Mouse (Mus musculus): ENCODE measurements at regions not wholly inside any gene's neighbourhood (a gene's known extent, or its start where the extent isn't known, plus 50 kb on each side); places are given as distances from the start of the nearest gene placed in this dataset.

DNA sequence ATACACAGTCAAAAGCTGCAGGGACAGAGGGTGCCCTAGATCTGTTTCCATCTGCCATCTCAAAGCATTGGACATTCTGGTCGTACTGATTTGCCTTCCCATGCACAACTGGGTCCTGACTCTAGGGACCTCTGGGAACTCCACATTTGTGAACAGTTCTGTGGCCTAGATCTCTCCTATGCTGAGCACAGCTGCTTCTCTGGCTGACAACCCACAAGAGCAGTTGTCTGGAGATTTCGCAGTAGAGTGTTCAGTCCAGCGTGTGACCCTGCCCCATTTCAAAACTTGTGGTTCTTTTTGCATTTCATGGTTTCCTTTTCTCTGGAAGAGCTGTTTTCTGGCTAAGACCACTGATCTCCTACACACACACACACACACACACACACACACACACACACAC lies 269.7 kb upstream of the Sulf2 start:
- H3K9me3 ChIP-seq (replicated peaks; ENCODE audit: control insufficient read depth, low read length), result no peaks in the 10 kb centered on the region
- no peak overlapping the region for H3K4me3 ChIP-seq (ENCODE audit: low read depth, low read length)
- peaks cover 6% of the 10 kb centered on the region; the same call in 1 of the 2 replicates for H3K27me3 ChIP-seq (replicated peaks; ENCODE audit: control insufficient read depth, insufficient read depth, low read length)
- ATAC-seq (no peak), DNase-seq (ENCODE audit: low spot score) (no peak)
- 95% methylated on average over 3 of the region's 3 CpGs for WGBS
- no peak overlapping the region for H3K4me2 ChIP-seq (ENCODE audit: low read length)
- H3K36me3 ChIP-seq (ENCODE audit: control insufficient read depth, insufficient read depth, low read length), result no peaks in the 10 kb centered on the region
- peaks cover 12% of the 10 kb centered on the region for H3K4me1 ChIP-seq (ENCODE audit: control insufficient read depth, insufficient read depth, low read length)
- no peak overlapping the region for H3K27ac ChIP-seq (ENCODE audit: low read depth, low read length)
- H3K9ac ChIP-seq (ENCODE audit: low read length), result no peak overlapping the region

- 7% methylated on average over 6 of the region's 6 CpGs for WGBS
- no peak overlapping the region for H3K9ac ChIP-seq (ENCODE audit: low read length)
- no peaks in the 10 kb centered on the region for H3K9me3 ChIP-seq (replicated peaks; ENCODE audit: control insufficient read depth, low read length)
- H3K4me3 ChIP-seq (ENCODE audit: low read depth, low read length), result no peak overlapping the region
- ATAC-seq, result no peak
- H3K27me3 ChIP-seq (replicated peaks; ENCODE audit: control insufficient read depth, insufficient read depth, low read length), result peaks cover 6% of the 10 kb centered on the region; the same call in 1 of the 2 replicates
- DNase-seq (ENCODE audit: low spot score), result peak; percentile 68
- H3K27ac ChIP-seq (ENCODE audit: low read depth, low read length), result no peak overlapping the region
- no peaks in the 10 kb centered on the region for H3K36me3 ChIP-seq (ENCODE audit: control insufficient read depth, insufficient read depth, low read length)
- H3K4me2 ChIP-seq (ENCODE audit: low read length), result no peak overlapping the region
- H3K4me1 ChIP-seq (ENCODE audit: control insufficient read depth, insufficient read depth, low read length), result peaks cover 8% of the 10 kb centered on the region; the same call in 1 of the 2 replicates
Observed at GRCm38 (mm10) chr2:166423132-166423660, 267.7 kb upstream of the Sulf2 start.

GRCm38 (mm10) chr2:166420275-166420674 lies 264.8 kb upstream of the Sulf2 start:
- Histone ChIP-seq H3K4me3 (ENCODE audit: low read depth, low read length) (no peak overlapping the region), H3K9ac (ENCODE audit: low read length) (no peak overlapping the region), H3K4me2 (ENCODE audit: low read length) (no peak overlapping the region), H3K36me3 (ENCODE audit: control insufficient read depth, insufficient read depth, low read length) (no peaks in the 10 kb centered on the region), H3K27me3 (replicated peaks; ENCODE audit: control insufficient read depth, insufficient read depth, low read length) (0 out of 2 replicates have a peak, but pooled peaks cover 4% of the 10 kb centered on the region), H3K9me3 (replicated peaks; ENCODE audit: control insufficient read depth, low read length) (no peaks in the 10 kb centered on the region), H3K27ac (ENCODE audit: low read depth, low read length) (no peak overlapping the region), H3K4me1 (ENCODE audit: control insufficient read depth, insufficient read depth, low read length) (peaks cover 6% of the 10 kb centered on the region; the same call in 1 of the 2 replicates)
- WGBS, result 76% methylated on average over 8 of the region's 8 CpGs
- DNase-seq (ENCODE audit: low spot score), result no peak
- no peak for ATAC-seq

GRCm38 (mm10) chr2:166419271-166419670 lies 263.8 kb upstream of the Sulf2 start:
- 46% methylated on average over 9 of the region's 9 CpGs for WGBS
- no peaks in the 10 kb centered on the region for H3K9me3 ChIP-seq (replicated peaks; ENCODE audit: control insufficient read depth, low read length)
- H3K36me3 ChIP-seq (ENCODE audit: control insufficient read depth, insufficient read depth, low read length), result no peaks in the 10 kb centered on the region
- H3K4me3 ChIP-seq (ENCODE audit: low read depth, low read length), result no peak overlapping the region
- peaks cover 6% of the 10 kb centered on the region; the same call in 1 of the 2 replicates for H3K4me1 ChIP-seq (ENCODE audit: control insufficient read depth, insufficient read depth, low read length)
- no peak overlapping the region for H3K9ac ChIP-seq (ENCODE audit: low read length)
- DNase-seq (ENCODE audit: low spot score), result no peak
- no peak overlapping the region for H3K27ac ChIP-seq (ENCODE audit: low read depth, low read length)
- no peak for ATAC-seq
- H3K27me3 ChIP-seq (replicated peaks; ENCODE audit: control insufficient read depth, insufficient read depth, low read length), result 0 out of 2 replicates have a peak, but pooled peaks cover 4% of the 10 kb centered on the region
- no peak overlapping the region for H3K4me2 ChIP-seq (ENCODE audit: low read length)

- Histone ChIP-seq H3K27ac (ENCODE audit: low read depth, low read length) (no peak overlapping the region), H3K4me1 (ENCODE audit: control insufficient read depth, insufficient read depth, low read length) (peaks cover 4% of the 10 kb centered on the region; the same call in 1 of the 2 replicates), H3K9ac (ENCODE audit: low read length) (no peak overlapping the region), H3K4me2 (ENCODE audit: low read length) (no peak overlapping the region), H3K4me3 (ENCODE audit: low read depth, low read length) (no peak overlapping the region), H3K27me3 (replicated peaks; ENCODE audit: control insufficient read depth, insufficient read depth, low read length) (0 out of 2 replicates have a peak, but pooled peaks cover 4% of the 10 kb centered on the region), H3K36me3 (ENCODE audit: control insufficient read depth, insufficient read depth, low read length) (no peaks in the 10 kb centered on the region), H3K9me3 (replicated peaks; ENCODE audit: control insufficient read depth, low read length) (no peaks in the 10 kb centered on the region)
- ATAC-seq (no peak), DNase-seq (ENCODE audit: low spot score) (no peak)
- 70% methylated on average over 8 of the region's 8 CpGs for whole genome bisulfite sequencing
Observed at GRCm38 (mm10) chr2:166418279-166418678, 262.8 kb upstream of the Sulf2 start.

DNA sequence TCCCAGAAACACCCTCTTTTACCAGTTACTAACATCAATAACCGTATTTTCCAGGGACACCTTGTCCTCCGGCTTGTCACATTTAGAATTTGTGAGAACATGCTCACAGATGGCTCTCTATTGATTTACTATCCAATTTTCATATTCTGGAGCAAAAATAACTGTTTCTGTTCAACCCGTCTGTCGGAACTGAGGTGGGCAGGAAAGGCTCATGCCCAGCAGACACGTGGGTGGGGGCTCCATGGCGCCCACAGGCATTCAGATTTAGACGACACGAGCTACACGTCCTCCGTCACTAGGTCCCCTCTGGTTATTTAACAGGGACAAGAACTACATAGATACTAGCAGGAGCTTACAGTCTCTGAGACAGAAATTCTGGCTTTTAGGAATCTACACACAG lies 262.2 kb upstream of the Sulf2 start:
- H3K27ac ChIP-seq (ENCODE audit: low read depth, low read length), result no peak overlapping the region
- H3K36me3 ChIP-seq (ENCODE audit: control insufficient read depth, insufficient read depth, low read length), result no peaks in the 10 kb centered on the region
- H3K9me3 ChIP-seq (replicated peaks; ENCODE audit: control insufficient read depth, low read length), result no peaks in the 10 kb centered on the region
- ATAC-seq (no peak), DNase-seq (ENCODE audit: low spot score) (no peak)
- H3K4me3 ChIP-seq (ENCODE audit: low read depth, low read length), result no peak overlapping the region
- WGBS, result 79% methylated on average over 10 of the region's 10 CpGs
- H3K27me3 ChIP-seq (replicated peaks; ENCODE audit: control insufficient read depth, insufficient read depth, low read length), result 0 out of 2 replicates have a peak, but pooled peaks cover 4% of the 10 kb centered on the region
- H3K4me1 ChIP-seq (ENCODE audit: control insufficient read depth, insufficient read depth, low read length), result peaks cover 4% of the 10 kb centered on the region; the same call in 1 of the 2 replicates
- no peak overlapping the region for H3K9ac ChIP-seq (ENCODE audit: low read length)
- H3K4me2 ChIP-seq (ENCODE audit: low read length), result no peak overlapping the region

DNA sequence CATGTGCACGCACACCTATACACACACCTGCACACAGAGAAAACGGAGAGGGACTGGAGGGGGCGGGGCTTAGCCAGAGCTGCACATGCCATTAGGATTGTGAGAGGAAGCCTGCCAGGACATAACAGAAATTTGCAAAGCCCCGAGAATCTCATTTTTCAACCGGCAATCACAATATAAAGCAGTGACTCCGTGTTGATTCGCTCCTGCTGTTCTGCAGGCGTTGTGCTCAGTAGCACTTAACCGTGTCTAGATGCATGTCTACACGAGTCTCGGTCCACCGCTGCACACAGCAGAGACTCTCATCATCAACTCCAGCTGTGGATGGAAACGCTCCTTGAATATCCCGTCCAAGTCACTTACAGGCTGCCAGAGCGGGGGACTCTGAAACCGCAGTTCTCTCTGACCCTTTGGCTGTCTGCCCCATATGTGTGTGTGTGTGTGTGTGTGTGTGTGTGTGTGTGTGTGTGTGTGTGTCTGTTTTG lies 260.1 kb upstream of the Sulf2 start:
- WGBS, result 82% methylated on average over 16 of the region's 16 CpGs
- H3K9ac ChIP-seq (ENCODE audit: low read length), result no peak overlapping the region
- ATAC-seq (no peak), DNase-seq (ENCODE audit: low spot score) (no peak)
- H3K27me3 ChIP-seq (replicated peaks; ENCODE audit: control insufficient read depth, insufficient read depth, low read length), result no peaks in the 10 kb centered on the region
- no peak overlapping the region for H3K4me3 ChIP-seq (ENCODE audit: low read depth, low read length)
- H3K9me3 ChIP-seq (replicated peaks; ENCODE audit: control insufficient read depth, low read length), result no peaks in the 10 kb centered on the region
- H3K36me3 ChIP-seq (ENCODE audit: control insufficient read depth, insufficient read depth, low read length), result no peaks in the 10 kb centered on the region
- H3K4me1 ChIP-seq (ENCODE audit: control insufficient read depth, insufficient read depth, low read length), result peaks cover 13% of the 10 kb centered on the region; the same call in 1 of the 2 replicates
- no peak overlapping the region for H3K4me2 ChIP-seq (ENCODE audit: low read length)
- no peak overlapping the region for H3K27ac ChIP-seq (ENCODE audit: low read depth, low read length)

DNA sequence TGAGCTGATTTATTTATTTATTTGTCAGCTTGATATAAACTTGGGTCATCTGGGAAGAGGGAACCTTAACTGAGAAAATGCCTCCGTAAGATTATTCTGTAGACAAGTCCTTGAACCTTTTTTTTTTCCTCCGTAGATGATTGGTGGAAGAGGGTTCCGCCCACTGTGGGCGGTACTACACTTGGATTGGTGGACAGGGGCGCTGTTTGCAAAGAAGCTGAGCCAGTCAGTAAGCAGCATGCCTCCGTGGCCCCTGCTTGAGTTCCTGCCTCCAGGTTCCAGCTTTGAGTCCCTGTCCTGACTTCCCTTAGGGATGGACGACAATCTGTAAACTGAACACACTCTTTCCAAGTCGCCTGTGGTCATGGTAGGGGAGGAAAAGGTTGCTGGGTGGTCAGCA lies 259.4 kb upstream of the Sulf2 start:
- no peak for DNase-seq (ENCODE audit: low spot score)
- Histone ChIP-seq H3K4me3 (ENCODE audit: low read depth, low read length) (no peak overlapping the region), H3K27me3 (replicated peaks; ENCODE audit: control insufficient read depth, insufficient read depth, low read length) (no peaks in the 10 kb centered on the region; the same call in 1 of the 2 replicates), H3K9me3 (replicated peaks; ENCODE audit: control insufficient read depth, low read length) (no peaks in the 10 kb centered on the region), H3K4me2 (ENCODE audit: low read length) (no peak overlapping the region), H3K4me1 (ENCODE audit: control insufficient read depth, insufficient read depth, low read length) (peaks cover 13% of the 10 kb centered on the region; the same call in 1 of the 2 replicates), H3K27ac (ENCODE audit: low read depth, low read length) (no peak overlapping the region), H3K36me3 (ENCODE audit: control insufficient read depth, insufficient read depth, low read length) (no peaks in the 10 kb centered on the region), H3K9ac (ENCODE audit: low read length) (no peak overlapping the region)
- no peak for ATAC-seq
- WGBS, result 87% methylated on average over 8 of the region's 8 CpGs

All from forebrain, embryonic 14.5 days (tissue).